Mouse (Mus musculus) myocyte (in vitro differentiated cells): ENCODE results near the gene Gas7.

Experiments
- MYOG ChIP-seq, 3 experiments: IDR thresholded peaks; one replicate each; pipeline ENCODE4 v1.6.1; 2011; ENCODE audit warnings: control low read depth in 2 of 3, low read depth in 2 of 3, mild to moderate bottlenecking in 2 of 3; ENCODE audit not compliant: insufficient read length in 2 of 3, control insufficient read depth in 1 of 3, insufficient read depth in 1 of 3
- POLR2A ChIP-seq: IDR thresholded peaks from one replicate; pipeline ENCODE4 v1.6.1; 2011; ENCODE audit warnings: low read depth, mild to moderate bottlenecking, control low read depth, moderate library complexity; ENCODE audit not compliant: insufficient read length
- TCF12 ChIP-seq: IDR thresholded peaks from one replicate; pipeline ENCODE4 v1.6.1; 2011; ENCODE audit warnings: mild to moderate bottlenecking, control low read depth; ENCODE audit not compliant: poor library complexity, insufficient read depth, severe bottlenecking
- USF1 ChIP-seq: IDR thresholded peaks from one replicate; pipeline ENCODE4 v1.6.1; 2011; ENCODE audit warnings: low read depth, mild to moderate bottlenecking, control low read depth, moderate library complexity

DNA sequence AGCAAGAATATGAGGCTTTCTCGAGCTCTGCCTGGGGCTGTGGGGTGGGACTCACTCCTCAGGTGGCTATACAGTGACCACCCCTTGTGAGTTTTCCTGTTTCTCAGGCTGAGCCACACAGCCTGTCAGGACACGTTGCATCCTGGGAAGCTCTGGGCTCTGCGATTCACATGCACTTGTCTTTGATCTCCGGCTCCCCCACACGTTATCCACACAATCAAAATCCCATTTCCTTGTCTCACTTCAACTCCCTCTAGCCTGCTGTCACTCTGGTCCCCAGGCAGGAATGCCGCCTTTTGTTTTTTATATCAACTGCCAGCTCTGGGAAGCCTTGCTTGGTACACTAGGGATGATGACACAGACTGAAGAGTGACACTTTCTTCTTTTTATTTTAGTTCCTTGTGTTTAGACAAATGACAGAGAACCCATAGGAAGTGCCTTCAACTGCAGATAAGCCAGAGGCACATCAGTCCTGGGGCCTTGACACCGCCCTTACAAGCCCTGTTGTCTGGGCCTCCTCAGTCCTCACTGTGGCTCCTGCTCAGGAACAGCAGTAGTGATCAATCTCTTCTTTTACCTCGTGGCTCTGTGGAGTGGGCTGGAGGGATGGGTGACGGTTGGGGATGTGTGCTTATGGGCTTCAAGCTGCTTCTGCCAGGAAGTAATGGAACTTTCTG, 103.7 kb downstream of the Gas7 start:
- no peak for TF ChIP-seq MYOG (IDR thresholded peaks at IDR 0.05; ENCODE audit: control insufficient read depth in 1 of 3, insufficient read depth in 1 of 3, insufficient read length in 2 of 3, low read depth in 2 of 3)
- no peak for TF ChIP-seq POLR2A
- no peak for TF ChIP-seq TCF12
- TF ChIP-seq USF1, result no peak
